In genomic region chr2:130491587-130491986, GRCm38 (mm10) we compare ENCODE assay signal across 8 mouse cellular contexts. TPM values are rescaled to one million over a fixed set of nuclear protein-coding genes. Genes with fewer than 3 reads are reported as not detected.
DNase-seq lines count a peak whose midpoint lies in the region; ATAC-seq lines count a peak whose summit lies in the region.

No protein-coding gene starts in this region.

- H3K4me3 ChIP-seq in hindbrain, embryonic 12.5 days, result no peak overlapping the region

- peaks cover 22% of the 10 kb centered on the region for H3K4me1 ChIP-seq in hindbrain, embryonic 12.5 days

- intact Hi-C loops in left cerebral cortex, postnatal 25 days (cut with DNase I), result loop anchor here (5.0 kb wide), 1 partner anchor 39 kb away; the partner anchor contains the start of gene Ptpra

- H3K27ac ChIP-seq in hindbrain, embryonic 12.5 days, result peak overlapping the region; percentile 76

- ATAC-seq in hindbrain, embryonic 12.5 days (ENCODE audit: low FRiP score), result peak; percentile 84
- no peak for ATAC-seq in erythroblast, adult 5-6 weeks (replicated peaks; ENCODE audit: low FRiP score, poor library complexity, severe bottlenecking)

- no peaks in the 10 kb centered on the region for H3K36me3 ChIP-seq in hindbrain, embryonic 12.5 days

- H3K4me2 ChIP-seq in hindbrain, embryonic 12.5 days (replicated peaks), result no peak overlapping the region

- H3K9ac ChIP-seq in hindbrain, embryonic 12.5 days, result no peak overlapping the region

- DNase-seq in adrenal gland, adult 2 months, result peak; percentile 18
- no peak for DNase-seq in adrenal gland, postnatal 14 days
- DNase-seq in c-Kit-positive CD71-negative TER-119-negative erythroid progenitor cells, embryonic 14.5 days (ENCODE audit: low read depth), result peak; percentile 53
- DNase-seq in frontal cortex, postnatal 14 days (ENCODE audit: low spot score in 2 of 2), result peak; percentile 51 to 62
- peak; percentile 41 to 75 for DNase-seq in left cerebral cortex, postnatal 25 days (ENCODE audit: low spot score in 2 of 2)
- peak; percentile 27 for DNase-seq in neural tube, embryonic 10.5 days (ENCODE audit: extremely low spot score, low spot score)

- 13% methylated on average over 7 of the region's 7 CpGs for WGBS in hindbrain, embryonic 12.5 days

- no peaks in the 10 kb centered on the region for H3K9me3 ChIP-seq in hindbrain, embryonic 12.5 days (replicated peaks)

- H3K27me3 ChIP-seq in hindbrain, embryonic 12.5 days, result no peaks in the 10 kb centered on the region

RNA-seq across cellular contexts. Expression of gene Ptpra, which starts 41.5 kb away (rescaled TPM):
- 100 to 1,000 TPM; 125 to 145 TPM for total RNA-seq in adrenal gland, adult 2 months (2021)
- polyA plus RNA-seq in adrenal gland, adult 2 months (2012; rRNA removed), result 80.0 and 113 TPM in 2 replicates
- total RNA-seq in adrenal gland, postnatal 14 days (2021), result 100 and 101 TPM in 2 replicates
- polyA plus RNA-seq in hindbrain, embryonic 12.5 days (2016; fragmentation: Nextera tagmentation; extraction: Ambion mirVana), result 129 and 138 TPM in 2 replicates
- 100 to 1,000 TPM; 234 to 252 TPM for total RNA-seq in left cerebral cortex, postnatal 25 days (2021)
- total RNA-seq in erythroblast, adult 5-6 weeks (2015; ENCODE audit: low replicate concordance), result 29.9 and 39.8 TPM in 2 replicates
- 42.1 and 53.9 TPM in 2 replicates for total RNA-seq in erythroblast, adult 5-6 weeks (2017; ENCODE audit: low replicate concordance)
